Mouse (Mus musculus): Measurements from ENCODE around the gene Ccdc157.

GRCm38 (mm10) chr11:4118081-4118921 is 41.8 kb downstream of the Ccdc157 start:
- TF ChIP-seq CTCF (IDR thresholded peaks at IDR 0.05; ENCODE audit: low read depth) (no peak), EP300 (IDR thresholded peaks at IDR 0.05; ENCODE audit: low read depth) (no peak)

Data from liver, embryonic 14.5 days (tissue).